Mouse (Mus musculus): Measurements from ENCODE around the gene Cpn1.

Gene Cpn1

DNA sequence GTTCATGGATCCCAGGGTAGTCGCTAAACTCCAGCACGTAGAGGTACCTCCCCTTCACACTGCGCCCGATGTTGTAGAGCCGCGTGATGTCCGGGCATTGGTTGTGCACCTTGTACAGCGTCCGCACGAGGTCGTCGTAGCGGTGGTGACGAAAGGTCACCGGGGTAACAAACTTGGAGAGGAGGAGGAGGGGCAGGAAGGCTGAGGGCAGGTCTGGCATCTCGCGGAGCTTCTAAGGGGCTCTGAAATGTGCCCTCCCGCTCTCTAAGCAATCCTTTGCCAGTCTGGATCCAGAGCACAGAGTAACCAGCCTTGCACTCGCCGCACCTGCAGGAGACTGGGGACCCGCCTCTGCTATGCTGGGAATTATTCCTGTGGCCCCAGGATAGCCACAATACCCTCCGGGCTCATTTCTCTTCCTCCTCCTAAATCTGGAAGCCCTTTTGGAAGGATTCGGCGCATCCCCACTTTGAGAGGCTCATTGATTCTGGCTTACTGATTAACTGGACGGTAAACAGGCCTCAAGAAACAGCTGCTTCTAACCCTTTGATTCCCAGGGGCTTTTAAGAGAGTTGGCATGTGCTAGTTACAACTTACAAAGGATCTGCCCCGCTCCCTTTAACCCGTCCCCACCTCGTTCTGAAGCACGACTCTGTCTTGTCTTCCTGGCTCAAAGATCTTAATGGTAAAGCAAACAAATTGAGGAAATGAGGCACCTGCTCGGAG, at the start of gene Cpn1:
TSS of gene Cpn1 (minus strand) at position 488 of the 726 bp plus-strand sequence.
- no peak for DNase-seq (ENCODE audit: low read depth, low spot score)

DNA sequence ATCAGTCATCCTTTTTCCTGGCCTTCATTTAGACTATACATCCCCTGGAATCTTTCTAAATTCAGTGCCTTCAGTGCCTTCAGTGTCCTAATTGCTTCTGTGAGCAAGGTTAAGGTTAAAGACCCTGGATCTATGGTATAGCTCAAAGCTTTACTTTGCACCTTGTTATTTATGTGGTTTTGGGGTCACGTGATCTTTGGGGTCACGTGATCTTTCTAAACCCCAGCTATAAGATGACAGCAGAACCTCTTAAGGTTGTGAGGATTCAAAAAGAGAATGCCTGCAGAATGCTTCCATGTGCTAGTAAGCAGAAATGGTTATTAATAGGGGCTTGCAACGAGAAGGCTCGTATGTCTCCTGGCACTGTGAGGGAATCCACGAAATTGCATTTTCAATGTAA, 47.0 kb upstream of the Cpn1 start:
- DNase-seq (ENCODE audit: low read depth, low spot score): no peak

DNA sequence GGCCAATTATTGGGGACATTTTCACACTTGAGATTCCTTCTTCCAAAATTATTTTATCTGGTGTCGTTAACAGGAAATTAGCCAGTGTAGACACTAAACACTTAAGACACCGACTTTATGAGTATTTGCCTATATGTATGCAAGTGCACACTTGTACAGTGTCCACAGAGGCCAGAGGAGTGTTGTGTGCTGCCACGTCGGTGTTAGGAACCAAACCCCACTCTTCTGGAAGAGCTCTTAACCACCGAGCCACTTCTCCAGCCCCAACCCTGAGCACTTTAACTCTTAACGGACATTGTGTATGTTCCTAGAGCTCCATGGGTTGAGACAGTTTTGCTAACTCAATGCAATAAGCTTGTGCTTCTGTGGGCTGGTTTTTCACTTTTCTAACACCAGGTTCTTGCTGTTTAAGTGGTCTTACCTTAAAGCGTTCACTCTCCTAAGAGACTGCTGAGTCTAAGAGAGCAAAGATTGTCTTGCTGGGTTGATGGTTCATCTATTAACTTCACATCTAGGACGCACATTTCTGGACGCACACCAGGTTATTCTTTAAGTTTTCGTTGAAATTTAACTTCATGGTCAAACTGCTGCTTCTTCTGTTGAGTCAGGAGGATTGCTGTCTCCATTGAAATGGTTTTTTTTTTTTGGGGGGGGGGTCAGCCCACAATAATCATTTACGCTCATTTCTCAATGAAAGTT, 45.8 kb upstream of the Cpn1 start:
- DNase-seq (ENCODE audit: low read depth, low spot score): no peak

DNA sequence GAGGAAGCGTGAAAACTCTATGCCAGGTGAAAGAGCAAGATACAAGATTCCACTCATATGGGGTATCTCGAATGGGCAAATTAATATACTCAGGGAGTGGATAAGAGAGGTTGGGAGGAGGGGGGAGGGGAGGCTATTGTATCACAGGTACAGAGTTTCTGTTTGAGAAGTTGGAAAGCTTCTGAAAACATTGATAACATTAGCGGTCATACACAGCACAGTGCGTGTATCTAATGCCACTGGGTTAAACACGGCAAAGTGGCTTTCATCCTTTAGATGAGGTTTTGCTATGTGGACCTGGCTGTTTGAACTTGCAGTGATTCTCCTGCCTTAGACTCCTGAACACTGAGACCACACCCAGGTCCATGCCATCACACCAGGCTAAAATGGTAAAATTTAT, 43.7 kb upstream of the Cpn1 start:
- no peak for DNase-seq (ENCODE audit: low read depth, low spot score)

DNA sequence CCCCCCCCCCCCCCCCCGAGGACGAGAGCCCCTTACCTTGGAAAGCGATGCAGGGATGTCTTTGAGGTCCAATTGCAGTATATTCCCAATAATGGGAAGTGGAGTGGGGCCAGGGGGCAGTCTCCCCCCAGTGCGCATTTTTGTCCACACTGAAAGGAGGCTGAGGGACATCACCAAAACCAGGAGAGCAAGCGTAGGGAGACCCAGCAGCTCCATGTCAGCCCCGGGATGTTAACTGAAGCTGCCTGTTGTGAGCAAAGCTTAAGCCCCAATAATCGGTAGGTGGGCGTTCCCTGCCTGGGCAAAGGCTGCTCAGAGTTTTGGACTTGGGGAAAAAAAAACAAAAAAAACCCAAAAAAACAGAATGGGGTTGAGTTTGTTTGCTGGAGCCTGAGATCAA, 42.6 kb upstream of the Cpn1 start, which contains the start of gene Cyp2c23:
TSS of gene Cyp2c23 (minus strand) at position 237 of the 400 bp plus-strand sequence.
- no peak for DNase-seq (ENCODE audit: low read depth, low spot score)

DNA sequence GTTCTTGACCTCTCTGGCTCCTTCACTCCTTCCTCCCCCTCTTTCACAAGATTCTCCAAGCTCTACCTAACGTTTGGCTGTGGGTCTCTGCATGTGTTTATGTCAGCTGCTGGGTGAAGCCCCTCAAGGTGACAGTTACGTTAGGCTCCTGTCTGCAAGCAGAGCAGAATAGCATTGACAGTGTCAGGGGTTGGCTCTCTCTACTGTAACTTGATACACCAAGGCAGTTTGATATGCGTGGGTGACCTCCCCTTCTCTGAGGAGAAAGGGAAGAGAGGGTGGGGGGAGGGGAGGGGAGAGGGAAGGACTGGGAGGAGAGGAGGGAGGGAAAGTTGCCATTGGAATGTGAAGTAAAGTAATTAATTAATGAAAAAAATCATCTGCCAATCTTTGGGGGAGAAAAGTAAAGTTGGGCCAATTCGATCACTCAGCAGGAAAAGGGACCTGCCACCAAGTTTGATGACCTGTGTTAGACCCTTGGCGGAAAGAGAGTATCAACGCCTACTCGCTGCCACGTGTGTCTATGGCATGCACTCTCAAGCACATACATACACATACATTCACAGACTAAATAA, 40.7 kb upstream of the Cpn1 start:
- no peak for DNase-seq (ENCODE audit: low read depth, low spot score)

DNA sequence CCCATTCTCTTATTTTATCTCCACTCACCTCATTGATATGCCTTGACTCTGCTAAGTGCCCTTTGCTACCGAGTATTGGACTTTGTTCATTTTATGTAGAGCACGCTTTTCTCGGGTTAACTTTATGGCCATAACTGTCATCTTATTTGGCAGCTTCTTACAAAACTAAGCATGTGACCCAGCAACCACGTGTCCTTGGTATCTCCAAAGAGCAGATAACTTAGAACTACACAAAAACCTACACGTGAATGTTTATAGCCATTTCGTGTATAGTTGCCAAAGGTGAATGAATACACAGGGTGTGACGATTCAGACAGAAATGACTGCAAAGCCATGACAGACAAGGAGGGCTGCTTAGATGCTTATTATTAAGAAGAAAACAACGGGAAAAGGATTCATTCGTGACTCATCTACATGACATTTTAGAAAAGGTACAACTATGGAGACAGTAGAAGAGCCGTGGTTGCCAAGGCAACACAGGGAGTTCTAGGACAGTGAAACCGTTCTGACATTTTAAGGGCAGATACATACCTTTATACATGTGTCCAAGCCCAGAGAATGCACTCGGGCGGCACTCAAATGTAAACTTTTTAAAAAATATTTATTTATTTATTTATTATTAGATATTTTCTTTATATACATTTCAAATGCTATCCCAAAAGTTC, 38.7 kb upstream of the Cpn1 start:
- no peak for DNase-seq (ENCODE audit: low read depth, low spot score)

DNA sequence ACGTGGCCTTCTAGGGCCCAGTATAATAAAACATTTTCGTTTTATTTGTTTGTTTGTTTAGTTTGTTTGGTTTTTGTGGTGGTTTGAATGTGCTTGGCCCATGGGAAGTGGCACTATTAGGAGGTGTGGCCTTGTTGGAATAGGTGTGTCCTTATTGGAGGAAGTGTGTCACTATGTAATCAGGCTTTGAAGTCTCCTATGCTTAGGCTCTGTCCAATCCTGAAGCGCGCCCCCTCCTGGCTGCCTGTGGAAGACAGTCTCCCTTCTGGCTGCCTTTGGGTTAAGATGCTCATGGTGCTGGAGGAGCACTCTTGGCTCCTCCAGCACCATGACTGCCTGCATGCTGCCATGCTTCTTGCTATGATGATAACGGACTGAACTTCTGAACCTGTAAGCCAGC, 36.7 kb upstream of the Cpn1 start:
- DNase-seq (ENCODE audit: low read depth, low spot score): peak; percentile 15

DNA sequence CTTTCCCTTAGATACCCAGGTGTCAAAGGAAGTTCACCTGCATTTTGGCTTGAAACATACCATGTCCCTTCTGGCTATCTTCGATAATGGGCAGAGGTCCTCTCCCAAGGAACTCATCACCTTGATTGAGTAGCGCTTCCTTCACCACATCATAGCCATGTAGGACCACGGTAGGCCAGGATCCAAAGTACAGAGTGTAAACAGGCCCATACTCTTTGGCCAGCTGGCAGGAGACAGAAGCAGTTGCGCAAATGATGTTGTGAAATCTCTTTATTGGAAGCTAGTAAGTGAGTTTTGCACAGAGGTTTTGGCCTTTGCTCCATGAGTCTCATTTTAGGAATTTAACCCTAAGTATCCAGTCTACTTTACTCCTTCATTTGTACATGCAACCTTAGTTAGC, 35.1 kb upstream of the Cpn1 start:
- peak; percentile 89 for DNase-seq (ENCODE audit: low read depth, low spot score)

DNA sequence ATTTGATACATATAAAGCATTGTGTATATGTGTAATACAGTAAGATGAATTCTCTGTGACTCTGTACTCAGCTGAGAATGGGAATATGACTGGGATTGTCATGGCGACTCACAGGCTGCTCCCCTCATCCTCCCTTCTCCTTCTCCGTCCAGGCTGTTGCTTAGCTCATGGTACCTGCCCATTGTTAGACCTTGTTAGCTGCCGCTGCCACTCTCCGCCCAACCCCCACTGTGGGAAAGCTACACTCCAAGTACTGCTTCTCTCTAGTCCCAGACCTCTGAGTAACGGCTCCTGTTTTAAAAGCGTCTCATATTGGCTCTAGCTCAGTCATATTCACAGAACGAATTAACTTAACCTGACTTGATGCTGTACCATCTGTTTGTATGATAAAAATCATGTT, 33.4 kb upstream of the Cpn1 start:
- DNase-seq (ENCODE audit: low read depth, low spot score): no peak

DNA sequence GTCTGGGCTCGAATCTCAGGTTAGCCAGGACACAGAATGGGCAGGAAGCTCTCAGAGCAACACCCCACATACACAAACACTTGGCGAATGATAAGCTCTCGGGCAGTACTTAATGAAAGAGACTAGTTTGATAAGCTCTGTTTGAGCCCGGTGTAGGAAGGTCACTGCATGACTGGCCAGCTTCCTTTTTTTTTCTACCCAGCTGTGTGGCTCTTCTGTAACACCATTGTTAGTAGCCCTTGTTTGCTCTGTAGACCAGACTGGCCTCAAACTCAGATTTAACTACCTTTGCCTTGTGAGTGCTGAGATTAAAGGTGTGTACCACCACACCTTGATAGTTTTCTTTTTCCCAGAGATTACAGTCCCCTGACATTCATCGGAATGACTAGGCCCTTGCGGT, 27.5 kb upstream of the Cpn1 start:
- no peak for DNase-seq (ENCODE audit: low read depth, low spot score)

DNA sequence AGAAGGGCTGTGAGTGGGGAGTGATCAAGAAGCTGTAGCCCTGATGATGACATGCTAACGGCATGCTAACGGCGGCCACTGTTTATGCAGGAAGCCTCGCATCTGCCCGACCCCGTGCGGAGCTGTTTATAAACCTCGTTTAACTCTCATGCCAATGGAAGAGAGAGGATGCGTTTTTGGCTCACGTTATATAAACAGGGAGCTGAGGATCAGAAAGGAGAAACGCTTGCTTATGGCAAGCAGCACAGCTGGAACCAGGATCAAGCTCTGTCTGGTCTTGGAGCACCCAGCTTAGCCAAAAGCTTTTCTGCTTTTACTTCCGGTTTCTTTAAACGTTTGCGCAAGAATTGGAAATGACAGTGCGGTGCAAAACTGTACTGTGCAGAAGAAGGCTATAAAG, 22.4 kb upstream of the Cpn1 start:
- DNase-seq (ENCODE audit: low read depth, low spot score): no peak

DNA sequence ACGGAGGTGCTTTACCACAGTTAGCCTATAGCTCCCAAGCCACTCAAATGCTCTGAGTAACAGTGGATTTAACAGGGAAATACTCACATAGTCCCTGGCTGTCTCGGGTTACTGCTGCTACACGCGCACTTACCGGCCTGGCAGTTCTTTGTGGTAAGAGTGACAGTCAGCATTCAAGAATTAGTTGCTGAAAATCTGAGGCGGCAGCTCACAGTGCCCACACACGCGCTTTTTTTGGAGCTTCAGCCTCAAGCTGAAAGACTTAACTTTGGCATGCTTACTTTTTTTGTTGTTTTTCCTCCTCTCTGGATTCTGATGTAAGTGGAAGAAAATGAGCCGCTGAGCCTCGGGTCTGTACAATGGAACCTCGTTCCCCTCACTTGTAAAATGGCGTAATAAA, 20.8 kb upstream of the Cpn1 start:
- DNase-seq (ENCODE audit: low read depth, low spot score): peak; percentile 29

DNA sequence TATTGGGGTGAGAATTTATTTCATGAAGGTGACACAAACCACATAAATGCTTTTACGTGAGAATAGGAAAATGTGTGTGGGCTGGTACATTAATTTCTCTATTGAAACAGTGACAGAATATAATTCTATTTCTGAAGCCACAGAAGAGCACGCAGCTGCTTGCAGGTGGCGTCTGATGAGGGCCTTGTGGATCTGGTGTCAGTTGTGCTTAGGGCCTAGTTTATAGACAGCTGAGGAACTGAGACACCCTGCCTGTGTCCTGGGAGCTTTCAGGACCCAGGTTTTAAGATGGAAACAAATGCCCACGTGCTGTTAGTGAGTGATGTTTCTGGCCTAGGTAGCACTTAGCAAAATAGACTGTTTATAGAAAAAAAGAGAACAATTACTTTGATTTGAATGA, 18.7 kb upstream of the Cpn1 start:
- DNase-seq (ENCODE audit: low read depth, low spot score): no peak

DNA sequence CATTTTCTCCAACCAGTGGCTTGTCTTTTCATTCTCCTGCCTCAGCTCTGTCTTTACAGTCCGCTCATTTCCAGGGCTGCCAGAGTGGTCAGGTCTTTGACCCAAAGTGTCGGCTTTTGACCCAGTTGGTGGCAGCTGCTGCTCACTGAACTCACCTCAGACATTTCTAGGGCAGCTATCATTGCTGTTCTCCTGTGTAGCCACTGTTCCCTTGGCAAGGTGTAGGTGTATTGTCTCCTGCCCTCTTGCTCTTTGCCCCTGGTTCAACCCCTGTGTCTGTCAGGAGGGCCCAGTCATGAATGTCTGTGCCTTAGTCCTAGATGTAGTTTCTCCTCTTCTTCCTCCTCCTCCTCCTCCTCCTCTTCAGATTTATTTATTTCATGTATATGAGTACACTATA, 17.9 kb upstream of the Cpn1 start:
- no peak for DNase-seq (ENCODE audit: low read depth, low spot score)

DNA sequence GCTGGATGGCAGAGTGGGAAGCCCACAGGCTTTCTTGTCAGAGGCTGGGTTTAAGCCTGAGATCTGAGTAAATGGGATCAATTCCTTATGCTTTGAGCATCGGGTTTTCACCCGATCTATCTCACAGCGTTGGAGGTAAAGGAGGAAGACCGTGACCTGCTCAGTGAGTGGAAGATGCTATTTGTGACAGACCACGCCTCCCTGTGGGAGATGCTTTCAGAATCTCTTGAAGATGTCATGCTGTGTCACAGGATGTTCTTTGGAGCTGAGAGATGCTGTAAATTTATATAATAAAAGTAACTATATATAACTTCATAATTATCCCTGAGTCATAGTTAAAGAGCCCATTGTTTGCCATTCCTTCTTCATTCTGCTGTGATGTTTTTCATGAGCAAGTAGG, 14.4 kb upstream of the Cpn1 start:
- DNase-seq (ENCODE audit: low read depth, low spot score): no peak

DNA sequence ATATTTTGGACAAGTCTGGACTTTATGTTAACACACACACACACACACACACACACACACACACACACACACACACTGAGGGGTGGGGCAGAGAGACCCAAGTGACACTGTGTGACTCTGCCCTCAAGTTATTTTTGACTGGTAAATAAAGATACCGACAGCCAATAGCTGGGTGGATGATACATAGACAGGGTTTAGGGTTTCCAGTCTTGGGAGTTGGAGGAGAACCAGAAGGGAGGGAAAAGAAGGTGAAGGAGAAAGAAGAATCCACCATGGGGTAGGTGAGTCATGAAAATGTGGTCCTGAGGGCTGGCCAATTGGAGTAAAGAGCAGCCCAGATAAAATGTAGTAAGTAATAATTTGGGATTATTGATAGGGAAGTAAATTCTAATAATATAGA, 13.7 kb upstream of the Cpn1 start:
- DNase-seq (ENCODE audit: low read depth, low spot score): peak; percentile 62

DNA sequence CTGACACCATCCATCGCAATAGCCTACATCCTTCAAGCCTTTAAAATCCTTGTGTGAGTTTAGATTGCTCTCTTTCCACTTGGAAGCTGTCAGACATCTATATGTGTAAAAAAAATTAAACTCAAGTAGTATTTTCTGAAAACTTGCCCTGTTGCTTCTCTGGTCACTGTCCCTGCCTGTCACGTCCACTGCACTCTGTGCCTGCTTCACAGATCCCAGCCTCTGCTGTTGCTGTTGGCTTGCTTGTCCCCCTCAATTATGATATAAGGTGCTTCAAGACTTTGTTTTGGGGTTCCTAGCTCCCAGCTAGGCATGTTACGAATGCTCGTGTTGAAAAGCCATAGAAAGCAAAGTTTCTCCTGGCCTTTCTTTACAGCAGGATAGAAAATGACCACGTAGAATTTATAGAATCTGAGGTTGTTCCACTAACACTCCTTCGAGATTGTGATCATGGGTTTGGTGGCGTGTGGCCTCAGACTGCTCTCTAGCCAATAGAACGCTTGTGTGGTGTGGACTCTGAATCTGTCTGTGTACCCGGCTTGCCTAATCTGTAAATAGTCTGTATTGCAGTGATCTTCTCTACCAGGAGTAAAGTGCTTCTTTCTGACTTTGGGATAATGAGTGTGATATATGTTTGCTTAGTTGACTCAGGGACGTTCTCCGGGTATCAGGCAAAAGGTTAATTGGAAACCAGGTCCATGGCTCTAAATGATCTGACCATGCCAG, 12.6 kb upstream of the Cpn1 start:
- DNase-seq (ENCODE audit: low read depth, low spot score): no peak

DNA sequence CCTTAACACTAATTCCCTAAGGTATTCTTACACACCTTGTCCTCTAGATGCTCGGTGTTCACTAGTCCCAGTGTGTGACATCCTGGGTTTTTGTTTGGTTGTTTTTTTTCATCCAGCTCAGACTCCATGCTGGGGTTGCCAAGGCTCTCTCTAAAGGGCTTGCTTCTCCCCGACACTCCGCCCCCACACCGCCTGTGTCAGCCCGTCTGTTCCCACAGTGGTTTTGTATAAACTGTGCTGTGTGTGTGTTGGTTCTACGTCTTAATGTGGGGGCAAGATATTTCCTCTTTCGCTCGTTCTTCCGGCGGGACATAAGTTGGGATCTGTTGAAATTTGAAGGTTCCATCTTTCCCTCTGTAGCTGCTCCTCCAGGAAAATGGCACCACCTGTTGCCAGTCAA, 11.7 kb upstream of the Cpn1 start:
- no peak for DNase-seq (ENCODE audit: low read depth, low spot score)

DNA sequence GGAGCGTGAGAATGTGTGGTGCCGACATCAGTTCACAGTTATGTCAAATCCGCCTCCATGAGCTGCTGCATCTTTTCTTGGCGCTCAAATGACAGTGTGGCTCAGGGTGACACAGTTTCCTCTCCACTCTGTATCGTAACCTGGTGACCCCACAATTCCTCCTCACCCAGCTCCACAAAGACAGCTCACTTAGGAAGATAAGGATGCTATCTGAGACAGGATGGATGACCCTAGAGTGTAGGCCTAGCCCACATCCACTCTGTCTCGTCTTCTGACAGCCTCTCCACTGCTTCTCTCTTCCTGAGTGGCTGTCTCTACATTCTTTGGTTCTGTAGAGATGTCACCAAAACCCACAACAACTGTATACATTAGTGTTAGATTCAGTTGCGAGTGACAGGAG, 9.1 kb upstream of the Cpn1 start:
- no peak for DNase-seq (ENCODE audit: low read depth, low spot score)

DNA sequence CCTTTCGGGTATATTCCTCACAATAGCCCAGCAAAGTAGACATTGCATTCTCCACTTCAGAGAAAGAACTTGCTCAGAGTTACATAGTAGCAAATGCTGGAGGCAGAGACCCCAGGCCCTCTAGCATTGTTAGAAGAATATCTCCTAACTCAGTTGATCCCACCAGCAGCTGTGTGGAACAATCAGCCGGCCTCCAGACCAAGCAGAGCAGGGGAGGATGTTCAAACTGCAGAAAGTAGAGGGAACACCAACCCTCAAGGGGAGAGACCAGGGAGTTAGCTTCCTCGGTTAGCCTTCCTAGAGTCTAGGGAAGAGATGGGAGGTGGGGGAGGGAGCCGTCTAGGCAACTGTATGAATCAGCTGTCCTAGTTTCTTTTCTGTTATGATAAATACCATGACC, 6.1 kb upstream of the Cpn1 start:
- DNase-seq (ENCODE audit: low read depth, low spot score): no peak

DNA sequence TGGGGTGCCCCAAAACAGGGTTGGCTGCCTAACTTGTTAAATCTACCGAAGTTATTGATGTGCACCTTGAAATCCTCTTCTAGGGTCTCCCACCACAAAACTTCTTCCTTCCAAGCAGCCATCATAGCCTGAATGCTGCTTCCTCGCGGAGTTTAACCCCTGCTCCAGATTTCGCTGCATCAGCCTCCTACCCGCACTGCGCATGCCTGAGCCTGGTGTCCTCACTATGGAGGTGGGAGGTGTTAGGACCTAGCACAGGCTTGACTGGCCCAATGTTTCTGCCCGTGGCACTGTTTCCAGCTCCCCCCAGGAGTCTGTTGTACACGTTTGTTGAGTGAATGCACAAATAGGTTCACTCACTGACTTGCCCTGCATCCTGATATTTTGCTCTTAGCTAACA, 4.0 kb upstream of the Cpn1 start:
- DNase-seq (ENCODE audit: low read depth, low spot score): no peak
